Comparison of ENCODE assay signal across 27 mouse cellular contexts in the genomic region with DNA sequence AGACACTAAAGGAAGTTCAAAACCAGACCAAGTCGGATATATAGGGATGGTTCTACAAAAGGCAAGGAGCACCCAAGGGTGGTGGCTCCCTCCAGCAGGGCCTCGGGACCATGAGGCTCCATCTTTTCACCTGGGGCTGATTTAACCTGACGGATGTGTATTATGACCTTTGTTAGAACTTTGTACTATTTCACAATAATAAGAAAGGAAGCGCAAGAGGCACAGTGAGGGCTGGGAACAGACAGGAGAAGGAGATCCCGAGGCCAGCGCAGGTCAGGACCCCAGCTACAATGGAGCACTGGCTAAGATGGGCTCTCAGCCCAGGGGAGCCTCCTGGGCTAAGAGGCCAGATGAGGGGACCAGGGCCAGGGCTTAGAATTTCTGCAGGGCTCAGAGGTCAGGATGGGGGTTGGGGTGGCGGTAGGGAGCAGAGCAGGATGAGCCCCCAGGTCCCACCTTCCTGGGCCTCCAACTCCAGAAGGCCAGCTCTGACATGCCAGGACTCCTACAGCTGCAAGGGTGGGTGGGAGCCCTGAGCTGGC. TPM values are rescaled to one million over a fixed set of nuclear protein-coding genes. Genes with fewer than 3 reads are reported as not detected.
DNase-seq lines count a peak whose midpoint lies in the region; ATAC-seq lines count a peak whose summit lies in the region.
"Had no signal": no experiment of that assay in that cellular context is flagged by ENCODE, and none has a peak within 500 bp of the region (broad histone marks: within the 10 kb centered on the region; RNA-seq: fewer than 3 reads in every experiment).

No protein-coding gene starts in this region.

- intact Hi-C loops in heart, postnatal 10 days (cut with DNase I): no loop called here

- peaks cover 10% of the 10 kb centered on the region for H3K36me3 ChIP-seq in heart, embryonic 10.5 days
- no peaks in the 10 kb centered on the region for H3K36me3 ChIP-seq in limb, embryonic 11.5 days (ENCODE audit: control insufficient read depth, insufficient read depth, low read length)
- peaks cover 12% of the 10 kb centered on the region; the same call in 1 of the 2 replicates for H3K36me3 ChIP-seq in limb, embryonic 10.5 days
- H3K36me3 ChIP-seq in embryonic facial prominence, embryonic 10.5 days (replicated peaks): peaks cover 16% of the 10 kb centered on the region
- H3K36me3 ChIP-seq in intestine, embryonic 16.5 days (ENCODE audit: control insufficient read depth, insufficient read depth, low read length): no peaks in the 10 kb centered on the region
- H3K36me3 ChIP-seq: forebrain, embryonic 12.5 days; hindbrain, embryonic 15.5 days; midbrain, embryonic 13.5 days; neural tube, embryonic 13.5 days had no signal

- no peak for ATAC-seq in limb, embryonic 11.5 days (ENCODE audit: insufficient number of reproducible peaks, low FRiP score, low TSS enrichment, low read depth)
- ATAC-seq in intestine, embryonic 16.5 days: peak; percentile 68
- ATAC-seq: CD4-positive, CD25-positive, alpha-beta regulatory T cell, adult 4 months; inflammation-experienced regulatory T-cells, adult 6 months; midbrain, embryonic 13.5 days had no signal

- no peak overlapping the region for H3K4me2 ChIP-seq in limb, embryonic 11.5 days (ENCODE audit: low read depth, severe bottlenecking)
- no peak overlapping the region for H3K4me2 ChIP-seq in intestine, embryonic 16.5 days (ENCODE audit: low read depth, low read length)
- H3K4me2 ChIP-seq: forebrain, embryonic 12.5 days; hindbrain, embryonic 15.5 days; limb, embryonic 12.5 days; midbrain, embryonic 13.5 days; neural tube, embryonic 13.5 days had no signal

- peaks cover 68% of the 10 kb centered on the region for H3K4me1 ChIP-seq in heart, embryonic 10.5 days
- H3K4me1 ChIP-seq in limb, embryonic 11.5 days (ENCODE audit: control insufficient read depth, insufficient read depth, low read length): peaks cover 5% of the 10 kb centered on the region; the same call in 1 of the 2 replicates
- H3K4me1 ChIP-seq in limb, embryonic 10.5 days: peaks cover 19% of the 10 kb centered on the region
- peaks cover 20% of the 10 kb centered on the region for H3K4me1 ChIP-seq in embryonic facial prominence, embryonic 10.5 days
- peaks cover 9% of the 10 kb centered on the region; the same call in 1 of the 2 replicates for H3K4me1 ChIP-seq in intestine, embryonic 16.5 days (ENCODE audit: control insufficient read depth, insufficient read depth, low read length)
- H3K4me1 ChIP-seq: midbrain, embryonic 13.5 days had no signal

- no peak overlapping the region for H3K4me3 ChIP-seq in heart, embryonic 10.5 days
- no peak overlapping the region for H3K4me3 ChIP-seq in limb, embryonic 11.5 days (ENCODE audit: low read depth, low read length)
- H3K4me3 ChIP-seq in limb, embryonic 10.5 days: no peak overlapping the region
- H3K4me3 ChIP-seq in embryonic facial prominence, embryonic 10.5 days: no peak overlapping the region
- no peak overlapping the region for H3K4me3 ChIP-seq in intestine, embryonic 16.5 days (ENCODE audit: low read length)
- H3K4me3 ChIP-seq: erythroblast, embryonic 14.5 days; forebrain, embryonic 12.5 days; hindbrain, embryonic 10.5 days; hindbrain, embryonic 15.5 days; limb, embryonic 12.5 days; midbrain, embryonic 13.5 days; neural tube, embryonic 13.5 days had no signal

- peak overlapping the region; percentile 14; the same call in 1 of the 2 replicates for H3K9ac ChIP-seq in limb, embryonic 11.5 days (ENCODE audit: low read length)
- no peak overlapping the region for H3K9ac ChIP-seq in intestine, embryonic 16.5 days (ENCODE audit: low read depth, low read length)
- H3K9ac ChIP-seq: forebrain, embryonic 12.5 days; hindbrain, embryonic 15.5 days; limb, embryonic 12.5 days; liver, embryonic 14.5 days; midbrain, embryonic 13.5 days; neural tube, embryonic 13.5 days had no signal

- no peak for DNase-seq in heart, embryonic 10.5 days (ENCODE audit: low spot score)
- DNase-seq in heart, postnatal 10 days: no peak
- no peak for DNase-seq in limb, embryonic 11.5 days (ENCODE audit: low spot score)
- no peak for DNase-seq in limb, embryonic 10.5 days (ENCODE audit: low spot score)
- DNase-seq in embryonic facial prominence, embryonic 10.5 days (ENCODE audit: low spot score): no peak
- no peak for DNase-seq in adipocyte (ENCODE audit: low spot score)
- DNase-seq: cerebellum, adult 11-12 months; cerebellum, adult 9-11 months; kidney, adult 8-10 months; kidney, postnatal 4 days; lung, postnatal 36 days; right cerebral cortex, postnatal 4 days; thymus, adult 18-20 months; thymus, postnatal 25 days had no signal

- 87% methylated on average over 7 of the region's 7 CpGs for WGBS in heart, embryonic 10.5 days
- 76% methylated on average over 7 of the region's 7 CpGs for WGBS in limb, embryonic 11.5 days
- WGBS in limb, embryonic 10.5 days: 82% methylated on average over 7 of the region's 7 CpGs
- 75% methylated on average over 7 of the region's 7 CpGs for WGBS in embryonic facial prominence, embryonic 10.5 days
- WGBS in intestine, embryonic 16.5 days: 65% methylated on average over 7 of the region's 7 CpGs

- no peaks in the 10 kb centered on the region for H3K27me3 ChIP-seq in heart, embryonic 10.5 days (ENCODE audit: insufficient read depth, poor library complexity, severe bottlenecking)
- no peaks in the 10 kb centered on the region for H3K27me3 ChIP-seq in limb, embryonic 11.5 days (ENCODE audit: control insufficient read depth, insufficient read depth, low read length)
- no peaks in the 10 kb centered on the region for H3K27me3 ChIP-seq in limb, embryonic 10.5 days (ENCODE audit: low read depth, poor library complexity, severe bottlenecking)
- no peaks in the 10 kb centered on the region for H3K27me3 ChIP-seq in embryonic facial prominence, embryonic 10.5 days (replicated peaks; ENCODE audit: low read depth, poor library complexity, severe bottlenecking)
- H3K27me3 ChIP-seq in intestine, embryonic 16.5 days (replicated peaks; ENCODE audit: control insufficient read depth, insufficient read depth, low read length): no peaks in the 10 kb centered on the region
- H3K27me3 ChIP-seq: forebrain, embryonic 12.5 days; hindbrain, embryonic 15.5 days; limb, embryonic 12.5 days; midbrain, embryonic 13.5 days; neural tube, embryonic 13.5 days had no signal

- peak overlapping the region; percentile 73 for H3K27ac ChIP-seq in heart, embryonic 10.5 days
- H3K27ac ChIP-seq in limb, embryonic 11.5 days (replicated peaks; ENCODE audit: low read depth, low read length): no peak overlapping the region
- H3K27ac ChIP-seq in limb, embryonic 10.5 days: no peak overlapping the region
- H3K27ac ChIP-seq in embryonic facial prominence, embryonic 10.5 days (replicated peaks): 0 out of 2 replicates have a peak overlapping the region, but pooled peaks have one; percentile 16
- H3K27ac ChIP-seq in intestine, embryonic 16.5 days (ENCODE audit: low read length): 0 out of 2 replicates have a peak overlapping the region, but pooled peaks have one; percentile 1
- H3K27ac ChIP-seq: forebrain, embryonic 12.5 days; hindbrain, embryonic 10.5 days; hindbrain, embryonic 15.5 days; kidney, postnatal 0 days; limb, embryonic 12.5 days; liver, embryonic 14.5 days; midbrain, embryonic 13.5 days; neural tube, embryonic 13.5 days; stomach, postnatal 0 days had no signal

- no peaks in the 10 kb centered on the region for H3K9me3 ChIP-seq in heart, embryonic 10.5 days
- no peaks in the 10 kb centered on the region for H3K9me3 ChIP-seq in limb, embryonic 11.5 days (ENCODE audit: control insufficient read depth, low read length)
- H3K9me3 ChIP-seq in limb, embryonic 10.5 days (replicated peaks): no peaks in the 10 kb centered on the region
- no peaks in the 10 kb centered on the region for H3K9me3 ChIP-seq in embryonic facial prominence, embryonic 10.5 days
- H3K9me3 ChIP-seq in intestine, embryonic 16.5 days (ENCODE audit: control insufficient read depth, low read length): no peaks in the 10 kb centered on the region
- H3K9me3 ChIP-seq: forebrain, embryonic 12.5 days; hindbrain, embryonic 15.5 days; limb, embryonic 12.5 days; midbrain, embryonic 13.5 days; neural tube, embryonic 13.5 days had no signal

RNA-seq across cellular contexts. Expression of a gene that starts 16.9 kb away (rescaled TPM):
- 73.1 and 94.3 TPM in 2 replicates for polyA plus RNA-seq in heart, embryonic 10.5 days (2016; fragmentation: Nextera tagmentation; extraction: Ambion mirVana)
- total RNA-seq in heart, postnatal 10 days (2021): 10 to 100 TPM; 62.6 to 73.8 TPM
- 27.7 and 30.3 TPM in 2 replicates for polyA plus RNA-seq in limb, embryonic 11.5 days (2014; fragmentation: Nextera tagmentation; extraction: Ambion mirVana)
- 43.5 and 45.2 TPM in 2 replicates for polyA plus RNA-seq in limb, embryonic 10.5 days (2016; fragmentation: Nextera tagmentation; extraction: Ambion mirVana)
- polyA plus RNA-seq in embryonic facial prominence, embryonic 10.5 days (2016; fragmentation: Nextera tagmentation; extraction: Ambion mirVana): 43.2 and 47.3 TPM in 2 replicates
- 59.9 and 73.1 TPM in 2 replicates for polyA plus RNA-seq in intestine, embryonic 16.5 days (2015; fragmentation: Nextera tagmentation; extraction: Ambion mirVana)

Comparison
In these comparisons a context has a peak if more than half of its experiments do, and no peak if none do; other contexts are left out.
1. H3K27ac ChIP-seq: peak in heart, embryonic 10.5 days (single experiment), embryonic facial prominence, embryonic 10.5 days (single experiment) and intestine, embryonic 16.5 days (single experiment); none in limb, embryonic 11.5 days (single experiment) and limb, embryonic 10.5 days (single experiment).